27 mouse cellular contexts compared by ENCODE assay signal in genomic region chr11:53345738-53346137, GRCm38 (mm10). TPM values are rescaled to one million over a fixed set of nuclear protein-coding genes. Genes with fewer than 3 reads are reported as not detected.
DNase-seq lines count a peak whose midpoint lies in the region; ATAC-seq and TF ChIP-seq lines count a peak whose summit lies in the region.
"Had no signal": no experiment of that assay in that cellular context is flagged by ENCODE, and none has a peak within 500 bp of the region (broad histone marks: within the 10 kb centered on the region; RNA-seq: fewer than 3 reads in every experiment).

No protein-coding gene starts in this region.

- H3K9me3 ChIP-seq in heart, embryonic 11.5 days (replicated peaks; ENCODE audit: control insufficient read depth, low read length) = no peaks in the 10 kb centered on the region
- H3K9me3 ChIP-seq in lung, embryonic 14.5 days (ENCODE audit: low read depth, low read length) = no peaks in the 10 kb centered on the region
- no peaks in the 10 kb centered on the region for H3K9me3 ChIP-seq in MEL (replicated peaks; ENCODE audit: insufficient read depth, low read length)
- no peaks in the 10 kb centered on the region for H3K9me3 ChIP-seq in embryonic facial prominence, embryonic 10.5 days
- no peaks in the 10 kb centered on the region for H3K9me3 ChIP-seq in forebrain, postnatal 0 days (ENCODE audit: low read length)
- H3K9me3 ChIP-seq: hindbrain, embryonic 13.5 days; limb, embryonic 12.5 days; liver, embryonic 13.5 days; lung, embryonic 15.5 days; midbrain, embryonic 15.5 days; neural tube, embryonic 15.5 days had no signal

- no peak for TF ChIP-seq CTCF in lung, embryonic 14.5 days (IDR thresholded peaks at IDR 0.05; ENCODE audit: low read depth)
- no peak for TF ChIP-seq CTCF in lung, adult 2 months (IDR thresholded peaks at IDR 0.05; ENCODE audit: insufficient read depth, low read length)
- TF ChIP-seq CTCF in MEL (IDR thresholded peaks at IDR 0.05 in 2 of 3, conservative IDR thresholded peaks at IDR 0.05 in 1 of 3; ENCODE audit: control insufficient read depth in 1 of 3, insufficient read depth in 1 of 3, low read depth in 2 of 3, low read length in 3 of 3, poor library complexity in 1 of 3, severe bottlenecking in 1 of 3) = no peak
- no peak for TF ChIP-seq CTCF in forebrain, postnatal 0 days (IDR thresholded peaks at IDR 0.05; ENCODE audit: low read depth)

- 0 out of 2 replicates have a peak overlapping the region, but pooled peaks have one; percentile 29 for H3K27ac ChIP-seq in heart, embryonic 11.5 days (ENCODE audit: low read depth, low read length)
- H3K27ac ChIP-seq in lung, embryonic 14.5 days (ENCODE audit: low read depth) = no peak overlapping the region
- H3K27ac ChIP-seq in MEL (ENCODE audit: control insufficient read depth, low read depth, low read length) = no peak overlapping the region
- H3K27ac ChIP-seq in embryonic facial prominence, embryonic 10.5 days (replicated peaks) = no peak overlapping the region
- no peak overlapping the region for H3K27ac ChIP-seq in forebrain, postnatal 0 days (ENCODE audit: low read depth, low read length)
- H3K27ac ChIP-seq: hindbrain, embryonic 13.5 days; left cerebral cortex, adult 2 months; limb, embryonic 12.5 days; liver, embryonic 13.5 days; lung, embryonic 15.5 days; midbrain, embryonic 15.5 days; neural tube, embryonic 15.5 days had no signal

- peaks cover 9% of the 10 kb centered on the region for H3K4me1 ChIP-seq in heart, embryonic 11.5 days (ENCODE audit: control insufficient read depth, insufficient read depth, low read length)
- H3K4me1 ChIP-seq in lung, embryonic 14.5 days (ENCODE audit: insufficient read depth) = no peaks in the 10 kb centered on the region
- H3K4me1 ChIP-seq in lung, adult 2 months (ENCODE audit: control insufficient read depth, insufficient read depth, low read length) = no peaks in the 10 kb centered on the region; the same call in 1 of the 2 replicates
- H3K4me1 ChIP-seq in MEL (ENCODE audit: control insufficient read depth in 1 of 2, insufficient read depth in 2 of 2, low read length in 2 of 2) = peaks cover 22 to 36% of the 10 kb centered on the region in 2 experiments
- H3K4me1 ChIP-seq in embryonic facial prominence, embryonic 10.5 days = peaks cover 12% of the 10 kb centered on the region
- no peaks in the 10 kb centered on the region for H3K4me1 ChIP-seq in forebrain, postnatal 0 days (ENCODE audit: insufficient read depth)
- H3K4me1 ChIP-seq: hindbrain, embryonic 13.5 days; limb, embryonic 12.5 days; neural tube, embryonic 15.5 days had no signal

- no peak for DNase-seq in heart, postnatal 25 days (ENCODE audit: low spot score)
- peak; percentile 19 for DNase-seq in lung, embryonic 14.5 days
- DNase-seq in lung, adult 2 months = no peak
- DNase-seq in MEL (ENCODE audit: low read depth, low spot score) = peak; percentile 46
- peak; percentile 30 for DNase-seq in embryonic facial prominence, embryonic 10.5 days (ENCODE audit: low spot score)
- no peak for DNase-seq in forebrain, postnatal 0 days
- no peak for DNase-seq in testis, postnatal 10 days (ENCODE audit: low spot score)
- DNase-seq: adrenal gland, adult 8-10 months; cerebellum, adult 2 months; cerebellum, postnatal 14 days; gastrocnemius, postnatal 10 days; heart, postnatal 4 days; kidney, adult 9 months; kidney, postnatal 14 days; retina, postnatal 1 day; right cerebral cortex, postnatal 14 days had no signal

- no peaks in the 10 kb centered on the region for H3K27me3 ChIP-seq in heart, embryonic 11.5 days (ENCODE audit: control insufficient read depth, insufficient read depth, low read length)
- H3K27me3 ChIP-seq in lung, embryonic 14.5 days (ENCODE audit: insufficient read depth, low read length) = no peaks in the 10 kb centered on the region
- H3K27me3 ChIP-seq in MEL (ENCODE audit: control insufficient read depth in 1 of 2, insufficient read depth in 2 of 2, low read length in 2 of 2) = no peaks in the 10 kb centered on the region
- no peaks in the 10 kb centered on the region for H3K27me3 ChIP-seq in embryonic facial prominence, embryonic 10.5 days (replicated peaks; ENCODE audit: low read depth, poor library complexity, severe bottlenecking)
- no peaks in the 10 kb centered on the region for H3K27me3 ChIP-seq in forebrain, postnatal 0 days (ENCODE audit: insufficient read depth, low read length)
- H3K27me3 ChIP-seq: hindbrain, embryonic 13.5 days; limb, embryonic 12.5 days; lung, embryonic 15.5 days; neural tube, embryonic 15.5 days had no signal

- TF ChIP-seq RAD21 in MEL (IDR thresholded peaks at IDR 0.05; ENCODE audit: low read depth, low read length) = no peak

- H3K4me2 ChIP-seq in heart, embryonic 11.5 days = peak overlapping the region; percentile 11; the same call in 1 of the 2 replicates
- no peak overlapping the region for H3K4me2 ChIP-seq in lung, embryonic 14.5 days
- no peak overlapping the region for H3K4me2 ChIP-seq in forebrain, postnatal 0 days (ENCODE audit: low read depth)
- H3K4me2 ChIP-seq: hindbrain, embryonic 13.5 days; limb, embryonic 12.5 days; liver, embryonic 13.5 days; lung, embryonic 15.5 days; midbrain, embryonic 15.5 days; neural tube, embryonic 15.5 days had no signal

- TF ChIP-seq EP300 in MEL (IDR thresholded peaks at IDR 0.05; ENCODE audit: low read depth in 1 of 2, low read length in 2 of 2) = no peak

- no peak for ATAC-seq in heart, embryonic 11.5 days (replicated peaks; ENCODE audit: insufficient number of reproducible peaks, low FRiP score, low TSS enrichment)
- no peak for ATAC-seq in lung, embryonic 14.5 days (ENCODE audit: insufficient read depth)
- ATAC-seq in forebrain, postnatal 0 days = no peak
- ATAC-seq: CD4-positive, CD25-positive, alpha-beta regulatory T cell, adult 4 months; intestine, postnatal 0 days; midbrain, embryonic 15.5 days had no signal

- H3K4me3 ChIP-seq in heart, embryonic 11.5 days (ENCODE audit: low read depth, low read length) = no peak overlapping the region
- H3K4me3 ChIP-seq in lung, embryonic 14.5 days (ENCODE audit: low read depth, low read length) = no peak overlapping the region
- no peak overlapping the region for H3K4me3 ChIP-seq in lung, adult 2 months (replicated peaks; ENCODE audit: extremely low read depth, low read depth, low read length)
- H3K4me3 ChIP-seq in MEL (ENCODE audit: control insufficient read depth in 1 of 2, insufficient read depth in 1 of 2, low read depth in 2 of 2, low read length in 2 of 2) = no peak overlapping the region
- no peak overlapping the region for H3K4me3 ChIP-seq in embryonic facial prominence, embryonic 10.5 days
- no peak overlapping the region for H3K4me3 ChIP-seq in forebrain, postnatal 0 days (ENCODE audit: low read depth, low read length)
- H3K4me3 ChIP-seq: erythroblast, embryonic 14.5 days; hindbrain, embryonic 13.5 days; left cerebral cortex, adult 2 months; limb, embryonic 12.5 days; liver, embryonic 13.5 days; lung, embryonic 15.5 days; midbrain, embryonic 15.5 days; neural tube, embryonic 15.5 days had no signal

- H3K9ac ChIP-seq in heart, embryonic 11.5 days (ENCODE audit: low read depth, low read length) = no peak overlapping the region
- H3K9ac ChIP-seq in lung, embryonic 14.5 days = no peak overlapping the region
- no peak overlapping the region for H3K9ac ChIP-seq in MEL (ENCODE audit: control insufficient read depth, low read depth, low read length, poor library complexity, severe bottlenecking)
- no peak overlapping the region for H3K9ac ChIP-seq in forebrain, postnatal 0 days
- H3K9ac ChIP-seq: hindbrain, embryonic 13.5 days; limb, embryonic 12.5 days; liver, embryonic 13.5 days; lung, embryonic 15.5 days; midbrain, embryonic 15.5 days; neural tube, embryonic 15.5 days had no signal

- intact Hi-C loops in heart, postnatal 25 days (cut with DNase I) = no loop called here

- H3K79me2 ChIP-seq in MEL (ENCODE audit: control insufficient read depth, insufficient read depth, low read length, poor library complexity) = peaks cover 3% of the 10 kb centered on the region

- WGBS in heart, embryonic 11.5 days (ENCODE audit: insufficient replicate concordance) = 3% methylated on average over 2 of the region's 2 CpGs
- 13% methylated on average over 2 of the region's 2 CpGs for WGBS in lung, embryonic 14.5 days
- WGBS in lung, adult 2 months = 61% methylated on average over 2 of the region's 2 CpGs
- WGBS in embryonic facial prominence, embryonic 10.5 days = 20% methylated on average over 2 of the region's 2 CpGs
- 62% methylated on average over 2 of the region's 2 CpGs for WGBS in forebrain, postnatal 0 days

- TF ChIP-seq POLR2A in lung, adult 2 months (IDR thresholded peaks at IDR 0.05; ENCODE audit: borderline replicate concordance, extremely low read depth, low read depth, low read length) = no peak
- TF ChIP-seq POLR2A in MEL (IDR thresholded peaks at IDR 0.05; ENCODE audit: control insufficient read depth in 1 of 2, insufficient read depth in 1 of 2, low read depth in 1 of 2, low read length in 2 of 2, poor library complexity in 1 of 2) = no peak

- H3K36me3 ChIP-seq in heart, embryonic 11.5 days (ENCODE audit: control insufficient read depth, insufficient read depth, low read length) = no peaks in the 10 kb centered on the region
- H3K36me3 ChIP-seq in lung, embryonic 14.5 days (ENCODE audit: insufficient read depth) = no peaks in the 10 kb centered on the region
- peaks cover 0 to 31% of the 10 kb centered on the region in 2 experiments; a peak in 2 of 4 replicates for H3K36me3 ChIP-seq in MEL (ENCODE audit: control insufficient read depth in 1 of 2, insufficient read depth in 2 of 2, low read length in 2 of 2)
- no peaks in the 10 kb centered on the region for H3K36me3 ChIP-seq in embryonic facial prominence, embryonic 10.5 days (replicated peaks)
- no peaks in the 10 kb centered on the region for H3K36me3 ChIP-seq in forebrain, postnatal 0 days (ENCODE audit: insufficient read depth)
- H3K36me3 ChIP-seq: hindbrain, embryonic 13.5 days; limb, embryonic 12.5 days; liver, embryonic 13.5 days; lung, embryonic 15.5 days; midbrain, embryonic 15.5 days; neural tube, embryonic 15.5 days had no signal

RNA-seq across cellular contexts. Expression of gene Aff4, which starts 4.9 kb away (rescaled TPM):
- 29.3 and 54.4 TPM in 2 replicates for polyA plus RNA-seq in heart, embryonic 11.5 days (2014; fragmentation: Nextera tagmentation; extraction: Ambion mirVana)
- 10 to 100 TPM; 84.5 to 91.1 TPM for total RNA-seq in heart, postnatal 25 days (2021)
- 56.5 and 62.9 TPM in 2 replicates for polyA plus RNA-seq in lung, embryonic 14.5 days (2014; fragmentation: Nextera tagmentation; extraction: Ambion mirVana)
- polyA plus RNA-seq in lung, adult 2 months (2012; rRNA removed) = 14.0 and 20.4 TPM in 2 replicates
- total RNA-seq in MEL (2012; rRNA removed) = 29.0 and 37.7 TPM in 2 replicates
- 100 to 1,000 TPM in 1 of 2 experiments, 10 to 100 TPM in 1; 47.7 to 268 TPM for polyA plus RNA-seq in MEL (2012; ENCODE audit: insufficient read depth in 1 of 2, insufficient read length in 2 of 2, low read depth in 1 of 2, low replicate concordance in 2 of 2, missing spikeins in 1 of 2)
- 37.5 and 42.7 TPM in 2 replicates for polyA plus RNA-seq in embryonic facial prominence, embryonic 10.5 days (2016; fragmentation: Nextera tagmentation; extraction: Ambion mirVana)
- total RNA-seq in forebrain, postnatal 0 days (2014; rRNA removed) = 110 and 147 TPM in 2 replicates
- polyA plus RNA-seq in forebrain, postnatal 0 days (2015; fragmentation: Nextera tagmentation; extraction: Ambion mirVana) = 67.0 and 98.5 TPM in 2 replicates

RNA-seq across cellular contexts. Expression of gene Zcchc10, which starts 21.3 kb away (rescaled TPM):
- polyA plus RNA-seq in heart, embryonic 11.5 days (2014; fragmentation: Nextera tagmentation; extraction: Ambion mirVana) = 21.3 and 24.9 TPM in 2 replicates
- total RNA-seq in heart, postnatal 25 days (2021) = 1 to 10 TPM; 6.1 to 7.9 TPM
- 24.0 and 27.7 TPM in 2 replicates for polyA plus RNA-seq in lung, embryonic 14.5 days (2014; fragmentation: Nextera tagmentation; extraction: Ambion mirVana)
- polyA plus RNA-seq in lung, adult 2 months (2012; rRNA removed) = 3.0 and 5.1 TPM in 2 replicates
- total RNA-seq in MEL (2012; rRNA removed) = 9.9 and 11.6 TPM in 2 replicates
- polyA plus RNA-seq in MEL (2012; ENCODE audit: insufficient read depth in 1 of 2, insufficient read length in 2 of 2, low read depth in 1 of 2, low replicate concordance in 2 of 2, missing spikeins in 1 of 2) = 100 to 1,000 TPM in 1 of 2 experiments, 10 to 100 TPM in 1; 36.2 to 169 TPM
- 29.2 and 30.4 TPM in 2 replicates for polyA plus RNA-seq in embryonic facial prominence, embryonic 10.5 days (2016; fragmentation: Nextera tagmentation; extraction: Ambion mirVana)
- 0.86 and 2.8 TPM in 2 replicates for total RNA-seq in forebrain, postnatal 0 days (2014; rRNA removed)
- polyA plus RNA-seq in forebrain, postnatal 0 days (2015; fragmentation: Nextera tagmentation; extraction: Ambion mirVana) = 16.0 and 17.1 TPM in 2 replicates

RNA-seq across cellular contexts. Expression of gene Hspa4, which starts 45.5 kb away (rescaled TPM):
- 84.1 and 101 TPM in 2 replicates for polyA plus RNA-seq in heart, embryonic 11.5 days (2014; fragmentation: Nextera tagmentation; extraction: Ambion mirVana)
- 100 to 1,000 TPM; 124 to 135 TPM for total RNA-seq in heart, postnatal 25 days (2021)
- 105 and 109 TPM in 2 replicates for polyA plus RNA-seq in lung, embryonic 14.5 days (2014; fragmentation: Nextera tagmentation; extraction: Ambion mirVana)
- 22.0 and 24.9 TPM in 2 replicates for polyA plus RNA-seq in lung, adult 2 months (2012; rRNA removed)
- 276 and 301 TPM in 2 replicates for total RNA-seq in MEL (2012; rRNA removed)
- 100 to 1,000 TPM; 209 to 907 TPM for polyA plus RNA-seq in MEL (2012; ENCODE audit: insufficient read depth in 1 of 2, insufficient read length in 2 of 2, low read depth in 1 of 2, low replicate concordance in 2 of 2, missing spikeins in 1 of 2)
- polyA plus RNA-seq in embryonic facial prominence, embryonic 10.5 days (2016; fragmentation: Nextera tagmentation; extraction: Ambion mirVana) = 130 and 136 TPM in 2 replicates
- 112 and 138 TPM in 2 replicates for total RNA-seq in forebrain, postnatal 0 days (2014; rRNA removed)
- polyA plus RNA-seq in forebrain, postnatal 0 days (2015; fragmentation: Nextera tagmentation; extraction: Ambion mirVana) = 42.1 and 46.9 TPM in 2 replicates

Comparison
In these comparisons a context has a peak if more than half of its experiments do, and no peak if none do; other contexts are left out.
1. DNase-seq: peak in lung, embryonic 14.5 days (single experiment), MEL (single experiment) and embryonic facial prominence, embryonic 10.5 days (single experiment); none in heart, postnatal 25 days (single experiment), lung, adult 2 months (single experiment), forebrain, postnatal 0 days (single experiment) and testis, postnatal 10 days (single experiment).